Mouse (Mus musculus) bone marrow, adult 2 months (tissue): ENCODE results near the gene Cntn3.

ENCODE experiments used
- CTCF ChIP-seq: fragments of 200-500 bp; IDR thresholded peaks from 2 replicates; pipeline ENCODE4 v1.5.1; 2011; ENCODE audit warnings: low read length, control low read depth; ENCODE audit not compliant: control insufficient read depth, insufficient read depth
- POLR2A ChIP-seq: fragments of 200-500 bp; IDR thresholded peaks from 2 replicates; pipeline ENCODE4 v1.6.1; 2011; ENCODE audit warnings: low read depth, mild to moderate bottlenecking, control low read depth, low read length, borderline replicate concordance; ENCODE audit not compliant: control insufficient read depth

GRCm38 (mm10) chr6:102541633-102542412 is 31.1 kb downstream of the Cntn3 start:
- TF ChIP-seq POLR2A: no peak
- TF ChIP-seq CTCF: no peak
